Mouse (Mus musculus) lung, adult 2 months (tissue): ENCODE measurements around the gene Suv39h1. TPM values are rescaled to one million over a fixed set of nuclear protein-coding genes. Genes with fewer than 3 reads are reported as not detected.
"Not testable (repeated sequence)": the region's sequence is repeated elsewhere in the genome, so short reads cannot be mapped to it uniquely, and the experiment has no call there.

ENCODE experiments used
- DNase-seq: peaks from one replicate; pipeline ENCODE4 v3.0.0; 2022
- H3K4me1 ChIP-seq: fragments of 200-500 bp; 2 replicates; pipeline ENCODE4 v1.6.1; 2011; ENCODE audit warnings: low read length; ENCODE audit not compliant: control insufficient read depth, insufficient read depth
- H3K4me3 ChIP-seq: fragments of 200-500 bp; replicated peaks from 2 replicates; pipeline ENCODE3; 2011; ENCODE audit warnings: low read depth, mild to moderate bottlenecking, control low read depth, low read length; ENCODE audit errors: extremely low read depth
- CTCF ChIP-seq: fragments of 200-500 bp; IDR thresholded peaks from 2 replicates; pipeline ENCODE4 v1.5.1; 2011; ENCODE audit warnings: mild to moderate bottlenecking, low read length, control low read depth; ENCODE audit not compliant: insufficient read depth
- POLR2A ChIP-seq: fragments of 200-500 bp; IDR thresholded peaks from 2 replicates; pipeline ENCODE4 v1.6.1; 2011; ENCODE audit warnings: low read depth, mild to moderate bottlenecking, control low read depth, low read length, borderline replicate concordance; ENCODE audit errors: extremely low read depth
- WGBS: fragments of 180-500 bp; shearing (Covaris S2); methylation state at CpG from one replicate; pipeline ENCODE4 v1.1.7; 2018; 5-methylcytosine and 5-hydroxymethylcytosine counted together
- polyA plus RNA-seq: library from polyadenylated mRNA; depleted of rRNA; stranded (reverse); fragments of >200 nt; gene quantifications from 2 replicates; pipeline ENCODE4 v1.2.3, GENCODE M21; 2012; rRNA removed

Suv39h1 gene
- polyA plus RNA-seq, 1 experiment = 10.6 TPM

GRCm38 (mm10) chrX:8026811-8027210, 47.7 kb downstream of the Suv39h1 start:
- Histone ChIP-seq H3K4me3 (no peak overlapping the region), H3K4me1 (no peaks in the 10 kb centered on the region)
- WGBS = 63% methylated on average over 4 of the region's 4 CpGs
- TF ChIP-seq CTCF = no peak
- no peak for DNase-seq

GRCm38 (mm10) chrX:8024795-8025194, 49.8 kb downstream of the Suv39h1 start:
- DNase-seq = no peak
- WGBS = 61% methylated on average over 2 of the region's 2 CpGs
- TF ChIP-seq CTCF (no peak), POLR2A (no peak)
- Histone ChIP-seq H3K4me3 (no peak overlapping the region), H3K4me1 (no peaks in the 10 kb centered on the region)

GRCm38 (mm10) chrX:8020111-8020778, 54.3 kb downstream of the Suv39h1 start:
- WGBS = 83% methylated on average over 2 of the region's 2 CpGs
- Histone ChIP-seq H3K4me3 (no peak overlapping the region), H3K4me1 (no peaks in the 10 kb centered on the region)
- TF ChIP-seq CTCF (no peak), POLR2A (no peak)
- no peak for DNase-seq

GRCm38 (mm10) chrX:8018286-8018685, 56.3 kb downstream of the Suv39h1 start, which contains the start of gene Glod5:
Gene Glod5 (minus strand): TSS chrX:8018492.
- Histone ChIP-seq H3K4me1 (no peaks in the 10 kb centered on the region), H3K4me3 (no peak within 1 kb of the TSS)
- no peak for DNase-seq
- TF ChIP-seq CTCF (no peak), POLR2A (no peak)
- 40% methylated on average over 2 of the region's 2 CpGs for WGBS

- peak; percentile 6 for DNase-seq
- TF ChIP-seq CTCF (peak; percentile 59), POLR2A (no peak)
- Histone ChIP-seq H3K4me3 (no peak overlapping the region), H3K4me1 (no peaks in the 10 kb centered on the region)
- 10% methylated on average over 5 of the region's 5 CpGs for WGBS
These were observed 57.4 kb downstream of the Suv39h1 start for GRCm38 (mm10) chrX:8017142-8017541.

GRCm38 (mm10) chrX:8015675-8016074, 58.9 kb downstream of the Suv39h1 start:
- 21% methylated on average over 7 of the region's 7 CpGs for WGBS
- not testable (repeated sequence) for DNase-seq, H3K4me3 ChIP-seq

GRCm38 (mm10) chrX:8013569-8014314, 60.8 kb downstream of the Suv39h1 start:
- no peak for TF ChIP-seq POLR2A
- no peak for TF ChIP-seq CTCF
- WGBS = 52% methylated on average over 7 of the region's 8 CpGs

More at GRCm38 (mm10) chrX:8015675-8016074, 58.9 kb downstream of the Suv39h1 start:
- H3K4me1 ChIP-seq = not testable (repeated sequence)

GRCm38 (mm10) chrX:8013157-8013556, 61.4 kb downstream of the Suv39h1 start:
- TF ChIP-seq CTCF (no peak), POLR2A (no peak)
- no peak for DNase-seq
- 25% methylated on average over 2 of the region's 2 CpGs for WGBS

More at GRCm38 (mm10) chrX:8013569-8014314, 60.8 kb downstream of the Suv39h1 start:
- no peak for DNase-seq
- Histone ChIP-seq H3K4me3 (no peak overlapping the region), H3K4me1 (no peaks in the 10 kb centered on the region)

More at GRCm38 (mm10) chrX:8013157-8013556, 61.4 kb downstream of the Suv39h1 start:
- no peak overlapping the region for H3K4me3 ChIP-seq
- H3K4me1 ChIP-seq = no peaks in the 10 kb centered on the region

Other genes with a start within 250 kb of the Suv39h1 start
- gene Otud5, start 233.4 kb downstream of the Suv39h1 start, polyA plus RNA-seq = 31.0 and 43.3 TPM in 2 replicates
- gene Pim2, start 196.5 kb downstream of the Suv39h1 start, polyA plus RNA-seq = 12.2 and 13.6 TPM in 2 replicates
- 73.7 and 74.0 TPM in 2 replicates for gene Slc35a2, start 190.7 kb downstream of the Suv39h1 start, polyA plus RNA-seq
- 44.4 and 53.6 TPM in 2 replicates for gene Pqbp1, start 175.5 kb downstream of the Suv39h1 start, polyA plus RNA-seq
- gene Timm17b, start 175.4 kb downstream of the Suv39h1 start, polyA plus RNA-seq = 31.6 and 34.7 TPM in 2 replicates
- gene Gm10491, start 166.9 kb downstream of the Suv39h1 start, polyA plus RNA-seq = not detected in 2 replicates
- not detected in 2 replicates for gene Gm10490, start 165.2 kb downstream of the Suv39h1 start, polyA plus RNA-seq
- gene Pcsk1n, start 154.9 kb downstream of the Suv39h1 start, polyA plus RNA-seq = 0.41 and 0.53 TPM in 2 replicates
- not detected in 2 replicates for gene Eras, start 146.2 kb downstream of the Suv39h1 start, polyA plus RNA-seq
- gene Hdac6, start 126.9 kb downstream of the Suv39h1 start, polyA plus RNA-seq = 16.0 and 22.8 TPM in 2 replicates
- gene Gata1, start 96.7 kb downstream of the Suv39h1 start, polyA plus RNA-seq = 0.76 and 1.8 TPM in 2 replicates
- 0.19 TPM in 1 of 2 replicates, not detected in the other for gene Glod5, start 56.3 kb downstream of the Suv39h1 start, polyA plus RNA-seq
- 9.4 and 9.7 TPM in 2 replicates for gene Was, start 15.7 kb upstream of the Suv39h1 start, polyA plus RNA-seq
- 137 and 139 TPM in 2 replicates for gene Wdr13, start 58.1 kb upstream of the Suv39h1 start, polyA plus RNA-seq
- 60.2 and 92.3 TPM in 2 replicates for gene Rbm3, start 71.1 kb upstream of the Suv39h1 start, polyA plus RNA-seq
- gene Tbc1d25, start 101.4 kb upstream of the Suv39h1 start, polyA plus RNA-seq = 16.6 and 21.0 TPM in 2 replicates
- 104 and 106 TPM in 2 replicates for gene Ebp, start 118.8 kb upstream of the Suv39h1 start, polyA plus RNA-seq
- gene Porcn, start 131.8 kb upstream of the Suv39h1 start, polyA plus RNA-seq = 79.5 and 86.0 TPM in 2 replicates
- 26.3 and 33.1 TPM in 2 replicates for gene Ftsj1, start 177.6 kb upstream of the Suv39h1 start, polyA plus RNA-seq
- 67.1 and 103 TPM in 2 replicates for gene Slc38a5, start 196.4 kb upstream of the Suv39h1 start, polyA plus RNA-seq